Mouse (Mus musculus): ENCODE data around the gene Cyct. TPM values are rescaled to one million over a fixed set of nuclear protein-coding genes. Genes with fewer than 3 reads are reported as not detected.
A peak's percentile ranks its signal among the peaks of the same experiment; 100 is the strongest.

Cyct gene
- polyA plus RNA-seq (2015; fragmentation: Nextera tagmentation; extraction: Ambion mirVana): 0.37 TPM in 1 of 2 replicates, not detected in the other

GRCm38 (mm10) chr2:76360226-76360625 lies at the start of gene Cyct:
Gene Cyct (minus strand): TSS chr2:76360450.
- H3K4me1 ChIP-seq: no peaks in the 10 kb centered on the region
- H3K9me3 ChIP-seq: no peaks in the 10 kb centered on the region
- H3K27me3 ChIP-seq: no peaks in the 10 kb centered on the region
- no peak within 1 kb of the TSS for H3K9ac ChIP-seq (replicated peaks)
- no peaks in the 10 kb centered on the region for H3K36me3 ChIP-seq
- WGBS: 89% methylated on average over 11 of the region's 11 CpGs
- no peak within 1 kb of the TSS for H3K4me2 ChIP-seq (replicated peaks)
- H3K4me3 ChIP-seq: no peak within 1 kb of the TSS
- H3K27ac ChIP-seq (replicated peaks): no peak within 1 kb of the TSS
- no peak for ATAC-seq (replicated peaks)

- ATAC-seq (replicated peaks): no peak
- no peak overlapping the region for H3K27ac ChIP-seq (replicated peaks)
- no peaks in the 10 kb centered on the region for H3K27me3 ChIP-seq
- WGBS: 87% methylated on average over 2 of the region's 2 CpGs
- H3K9me3 ChIP-seq: no peaks in the 10 kb centered on the region
- H3K4me1 ChIP-seq: peaks cover 17% of the 10 kb centered on the region
- H3K4me3 ChIP-seq: no peak overlapping the region
- H3K9ac ChIP-seq (replicated peaks): no peak overlapping the region
- H3K36me3 ChIP-seq: no peaks in the 10 kb centered on the region
- no peak overlapping the region for H3K4me2 ChIP-seq (replicated peaks)
These were observed 49.7 kb upstream of the Cyct start for GRCm38 (mm10) chr2:76409986-76410385.

- Histone ChIP-seq H3K9me3 (no peaks in the 10 kb centered on the region), H3K27ac (replicated peaks) (no peak overlapping the region), H3K36me3 (no peaks in the 10 kb centered on the region), H3K27me3 (no peaks in the 10 kb centered on the region), H3K9ac (replicated peaks) (no peak overlapping the region), H3K4me2 (replicated peaks) (no peak overlapping the region), H3K4me1 (peaks cover 17% of the 10 kb centered on the region), H3K4me3 (no peak overlapping the region)
- WGBS: 91% methylated on average over 1 of the region's 1 CpGs
- ATAC-seq (replicated peaks): no peak
These were observed 49.3 kb upstream of the Cyct start for GRCm38 (mm10) chr2:76409526-76409925.

- H3K27me3 ChIP-seq: no peaks in the 10 kb centered on the region
- H3K27ac ChIP-seq (replicated peaks): peak overlapping the region; percentile 84
- under 1% methylated on average over 49 of the region's 49 CpGs for WGBS
- peak overlapping the region; percentile 93 for H3K9ac ChIP-seq (replicated peaks)
- peak; percentile 59 for ATAC-seq (replicated peaks)
- no peaks in the 10 kb centered on the region for H3K9me3 ChIP-seq
- H3K4me1 ChIP-seq: peaks cover 17% of the 10 kb centered on the region
- H3K4me3 ChIP-seq: peak overlapping the region; percentile 99
- peak overlapping the region; percentile 89 for H3K4me2 ChIP-seq (replicated peaks)
- no peaks in the 10 kb centered on the region for H3K36me3 ChIP-seq
These were observed 46.7 kb upstream of the Cyct start for GRCm38 (mm10) chr2:76406937-76407441.

- Histone ChIP-seq H3K27ac (replicated peaks) (peak within 1 kb of the TSS; percentile 84), H3K36me3 (no peaks in the 10 kb centered on the region), H3K27me3 (no peaks in the 10 kb centered on the region), H3K4me2 (replicated peaks) (peak within 1 kb of the TSS; percentile 89), H3K4me1 (peaks cover 17% of the 10 kb centered on the region), H3K9ac (replicated peaks) (peak within 1 kb of the TSS; percentile 93), H3K9me3 (no peaks in the 10 kb centered on the region), H3K4me3 (peak within 1 kb of the TSS; percentile 99)
- under 1% methylated on average over 87 of the region's 89 CpGs for WGBS
- ATAC-seq (replicated peaks): peak; percentile 94
These were observed 46.1 kb upstream of the Cyct start, which contains the start of gene Osbpl6 for GRCm38 (mm10) chr2:76406151-76406936. Gene Osbpl6 (plus strand): TSS chr2:76406508.

GRCm38 (mm10) chr2:76405596-76406150 lies 45.4 kb upstream of the Cyct start:
- ATAC-seq (replicated peaks): peak; percentile 56
- WGBS: under 1% methylated on average over 15 of the region's 15 CpGs

GRCm38 (mm10) chr2:76400178-76400577 lies 39.9 kb upstream of the Cyct start:
- H3K9me3 ChIP-seq: no peaks in the 10 kb centered on the region
- ATAC-seq (replicated peaks): no peak

More at GRCm38 (mm10) chr2:76405596-76406150, 45.4 kb upstream of the Cyct start:
- Histone ChIP-seq H3K27ac (replicated peaks) (peak overlapping the region; percentile 84), H3K9ac (replicated peaks) (peak overlapping the region; percentile 93), H3K4me3 (peak overlapping the region; percentile 99), H3K4me2 (replicated peaks) (peak overlapping the region; percentile 89), H3K36me3 (no peaks in the 10 kb centered on the region), H3K27me3 (no peaks in the 10 kb centered on the region), H3K4me1 (peaks cover 17% of the 10 kb centered on the region), H3K9me3 (no peaks in the 10 kb centered on the region)

GRCm38 (mm10) chr2:76386531-76386930 lies 26.3 kb upstream of the Cyct start:
- Histone ChIP-seq H3K27ac (replicated peaks) (no peak overlapping the region), H3K4me1 (no peaks in the 10 kb centered on the region), H3K27me3 (no peaks in the 10 kb centered on the region), H3K4me2 (replicated peaks) (no peak overlapping the region), H3K36me3 (peaks cover 23% of the 10 kb centered on the region), H3K9me3 (no peaks in the 10 kb centered on the region), H3K4me3 (no peak overlapping the region), H3K9ac (replicated peaks) (no peak overlapping the region)
- no peak for ATAC-seq (replicated peaks)

More at GRCm38 (mm10) chr2:76400178-76400577, 39.9 kb upstream of the Cyct start:
- Histone ChIP-seq H3K9ac (replicated peaks) (no peak overlapping the region), H3K4me3 (no peak overlapping the region), H3K4me1 (peaks cover 5% of the 10 kb centered on the region), H3K27ac (replicated peaks) (no peak overlapping the region), H3K27me3 (no peaks in the 10 kb centered on the region), H3K4me2 (replicated peaks) (no peak overlapping the region), H3K36me3 (no peaks in the 10 kb centered on the region)

GRCm38 (mm10) chr2:76378646-76379045 lies 18.4 kb upstream of the Cyct start:
- peaks cover 81% of the 10 kb centered on the region for H3K36me3 ChIP-seq
- H3K27me3 ChIP-seq: no peaks in the 10 kb centered on the region
- no peak overlapping the region for H3K27ac ChIP-seq (replicated peaks)
- no peaks in the 10 kb centered on the region for H3K9me3 ChIP-seq
- no peak overlapping the region for H3K4me2 ChIP-seq (replicated peaks)
- no peak overlapping the region for H3K4me3 ChIP-seq
- 96% methylated on average over 19 of the region's 19 CpGs for WGBS
- H3K9ac ChIP-seq (replicated peaks): no peak overlapping the region
- ATAC-seq (replicated peaks): no peak
- no peaks in the 10 kb centered on the region for H3K4me1 ChIP-seq

- no peak overlapping the region for H3K4me3 ChIP-seq
- H3K36me3 ChIP-seq: peaks cover 65% of the 10 kb centered on the region
- no peaks in the 10 kb centered on the region for H3K9me3 ChIP-seq
- 91% methylated on average over 6 of the region's 6 CpGs for WGBS
- no peaks in the 10 kb centered on the region for H3K27me3 ChIP-seq
- H3K4me1 ChIP-seq: peaks cover 11% of the 10 kb centered on the region
- ATAC-seq (replicated peaks): no peak
- no peak overlapping the region for H3K9ac ChIP-seq (replicated peaks)
- no peak overlapping the region for H3K4me2 ChIP-seq (replicated peaks)
- no peak overlapping the region for H3K27ac ChIP-seq (replicated peaks)
These were observed 14.4 kb upstream of the Cyct start for GRCm38 (mm10) chr2:76374544-76375206.

- H3K27ac ChIP-seq (replicated peaks): no peak overlapping the region
- H3K9ac ChIP-seq (replicated peaks): no peak overlapping the region
- 91% methylated on average over 4 of the region's 4 CpGs for WGBS
- peaks cover 11% of the 10 kb centered on the region for H3K4me1 ChIP-seq
- H3K27me3 ChIP-seq: no peaks in the 10 kb centered on the region
- ATAC-seq (replicated peaks): no peak
- H3K4me3 ChIP-seq: no peak overlapping the region
- no peaks in the 10 kb centered on the region for H3K9me3 ChIP-seq
- H3K4me2 ChIP-seq (replicated peaks): no peak overlapping the region
- peaks cover 42% of the 10 kb centered on the region for H3K36me3 ChIP-seq
These were observed 12.0 kb upstream of the Cyct start for GRCm38 (mm10) chr2:76372244-76372643.

- ATAC-seq (replicated peaks): no peak
- H3K4me3 ChIP-seq: peak overlapping the region; percentile 93
- peaks cover 30% of the 10 kb centered on the region for H3K36me3 ChIP-seq
- peak overlapping the region; percentile 90 for H3K9ac ChIP-seq (replicated peaks)
- no peaks in the 10 kb centered on the region for H3K27me3 ChIP-seq
- 3% methylated on average over 7 of the region's 7 CpGs for WGBS
- H3K4me1 ChIP-seq: peaks cover 11% of the 10 kb centered on the region
- H3K27ac ChIP-seq (replicated peaks): no peak overlapping the region
- H3K4me2 ChIP-seq (replicated peaks): peak overlapping the region; percentile 87
- H3K9me3 ChIP-seq: no peaks in the 10 kb centered on the region
These were observed 10.3 kb upstream of the Cyct start for GRCm38 (mm10) chr2:76370656-76370922.
